Mouse (Mus musculus) limb, embryonic 11.5 days (tissue): ENCODE results near the gene Mrpl51. TPM values are rescaled to one million over a fixed set of nuclear protein-coding genes. Genes with fewer than 3 reads are reported as not detected.

ENCODE experiments used
- ATAC-seq: fragments of 200-750 bp; cut with Nextera tagmentation; 2 replicates; pipeline ENCODE4 v1.8.0; 2017; ENCODE audit warnings: low read depth; ENCODE audit not compliant: insufficient number of reproducible peaks, low FRiP score, low TSS enrichment
- DNase-seq: peaks from one replicate; pipeline ENCODE4 v3.0.0-alpha.2; 2015; ENCODE audit warnings: low spot score
- H3K27ac ChIP-seq: fragments of 300-500 bp; sonication (generic); replicated peaks from 2 replicates; pipeline ENCODE4 v1.5.1; 2014; ENCODE audit warnings: low read depth, mild to moderate bottlenecking, low read length
- H3K27me3 ChIP-seq: fragments of 300-500 bp; sonication (generic); 2 replicates; pipeline ENCODE4 v1.6.1; 2014; ENCODE audit warnings: mild to moderate bottlenecking, low read length, mixed read lengths; ENCODE audit not compliant: control insufficient read depth, insufficient read depth
- H3K36me3 ChIP-seq: fragments of 300-500 bp; sonication (generic); 2 replicates; pipeline ENCODE4 v1.6.1; 2014; ENCODE audit warnings: mild to moderate bottlenecking, low read length, moderate library complexity, mixed read lengths; ENCODE audit not compliant: control insufficient read depth, insufficient read depth
- H3K4me1 ChIP-seq: fragments of 300-500 bp; sonication (generic); 2 replicates; pipeline ENCODE4 v1.6.1; 2014; ENCODE audit warnings: low read length, mixed read lengths; ENCODE audit not compliant: control insufficient read depth, insufficient read depth
- H3K4me2 ChIP-seq: fragments of 300-500 bp; sonication (generic); 2 replicates; pipeline ENCODE4 v1.6.1; 2014; ENCODE audit warnings: low read depth, mild to moderate bottlenecking, moderate library complexity; ENCODE audit not compliant: severe bottlenecking
- H3K4me3 ChIP-seq: fragments of 300-500 bp; sonication (generic); 2 replicates; pipeline ENCODE4 v1.5.1; 2014; ENCODE audit warnings: low read depth, low read length
- H3K9ac ChIP-seq: fragments of 300-500 bp; sonication (generic); 2 replicates; pipeline ENCODE4 v1.6.1; 2014; ENCODE audit warnings: mild to moderate bottlenecking, low read length
- H3K9me3 ChIP-seq: fragments of 300-500 bp; sonication (generic); 2 replicates; pipeline ENCODE4 v1.6.1; 2016; ENCODE audit warnings: low read length; ENCODE audit not compliant: control insufficient read depth
- whole genome bisulfite sequencing: fragments of 180-500 bp; shearing (Covaris S2); extraction: QIAGEN DNeasy Blood & Tissue Kit; methylation state at CpG from one replicate; pipeline ENCODE4 v1.1.7; 2014; 5-methylcytosine and 5-hydroxymethylcytosine counted together
- polyA plus RNA-seq: library from polyadenylated mRNA; unstranded; fragments of >200 nt; fragmentation: Nextera tagmentation; extraction: Ambion mirVana; gene quantifications from 2 replicates; pipeline ENCODE4 v1.2.1, GENCODE M21; 2014

Mrpl51 gene
- polyA plus RNA-seq, 1 experiment from 2014 or later, result 218 TPM

DNA sequence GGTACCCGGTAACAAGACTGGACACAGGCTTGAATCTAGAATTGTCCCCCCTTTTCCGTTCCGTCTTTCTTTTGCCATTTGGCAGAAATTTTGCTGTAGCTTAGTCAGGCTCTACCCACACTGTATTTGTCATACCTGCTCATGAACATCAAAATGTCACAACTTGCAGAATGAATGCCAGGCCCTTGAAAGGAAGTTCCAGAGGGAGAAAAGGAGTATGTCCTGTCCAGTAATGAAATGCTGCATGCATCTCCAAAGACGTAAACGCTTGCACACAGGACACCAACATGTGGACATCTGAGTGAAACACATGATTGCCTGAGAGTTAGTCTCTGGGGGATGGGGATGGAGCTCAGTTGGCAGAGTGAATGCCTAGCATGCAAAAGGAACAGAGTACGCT is 22.1 kb downstream of the Mrpl51 start:
- no peaks in the 10 kb centered on the region for H3K9me3 ChIP-seq
- H3K36me3 ChIP-seq, result no peaks in the 10 kb centered on the region
- no peak overlapping the region for H3K4me2 ChIP-seq
- no peaks in the 10 kb centered on the region for H3K4me1 ChIP-seq
- no peak overlapping the region for H3K27ac ChIP-seq
- no peak for DNase-seq
- no peak overlapping the region for H3K4me3 ChIP-seq
- ATAC-seq, result no peak
- 77% methylated on average over 6 of the region's 6 CpGs for WGBS
- no peak overlapping the region for H3K9ac ChIP-seq
- H3K27me3 ChIP-seq, result 0 out of 2 replicates have a peak, but pooled peaks cover 3% of the 10 kb centered on the region

DNA sequence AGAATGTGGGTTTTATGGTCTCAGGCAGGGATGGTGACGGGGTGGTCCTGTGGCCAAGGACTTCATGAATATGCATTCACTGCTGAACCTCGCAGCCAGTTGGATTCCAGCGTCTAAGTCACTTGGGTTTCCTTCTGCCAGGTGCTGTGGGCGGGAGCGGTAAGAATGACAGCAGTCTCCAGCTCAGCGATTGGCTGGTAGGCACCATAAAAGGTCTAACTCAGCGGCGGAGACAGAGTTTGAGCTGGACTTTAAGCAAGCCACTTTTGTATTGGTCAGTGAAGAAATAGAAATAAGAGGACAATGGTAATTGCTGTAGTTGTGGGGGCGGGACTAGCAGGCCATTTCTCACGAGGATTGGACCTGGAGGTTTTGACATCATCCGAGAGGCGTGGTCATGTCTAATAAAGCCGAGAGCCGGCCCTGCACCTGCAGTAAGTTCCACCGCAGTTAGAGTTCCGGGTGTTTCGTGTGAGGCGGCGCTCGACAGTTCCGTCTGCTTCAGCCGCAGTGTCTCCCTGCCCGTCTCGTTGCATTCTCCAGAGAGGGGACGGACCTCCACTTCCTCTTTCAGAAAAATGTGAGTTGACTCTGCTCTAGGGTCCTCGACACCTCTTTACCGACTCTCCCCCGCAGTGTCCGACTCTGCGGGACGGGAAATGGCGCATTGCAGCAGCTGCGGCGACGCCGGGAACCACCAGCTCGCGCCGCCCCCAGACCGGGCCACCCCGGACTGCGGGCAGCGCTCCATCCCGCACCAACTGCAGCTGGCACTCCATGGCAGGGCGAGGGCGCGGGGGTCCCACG is 23.8 kb downstream of the Mrpl51 start, which contains the start of gene Vamp1:
Gene Vamp1 (plus strand): TSS at position 404 of the 807 bp plus-strand sequence.
- under 1% methylated on average over 48 of the region's 48 CpGs for WGBS

DNA sequence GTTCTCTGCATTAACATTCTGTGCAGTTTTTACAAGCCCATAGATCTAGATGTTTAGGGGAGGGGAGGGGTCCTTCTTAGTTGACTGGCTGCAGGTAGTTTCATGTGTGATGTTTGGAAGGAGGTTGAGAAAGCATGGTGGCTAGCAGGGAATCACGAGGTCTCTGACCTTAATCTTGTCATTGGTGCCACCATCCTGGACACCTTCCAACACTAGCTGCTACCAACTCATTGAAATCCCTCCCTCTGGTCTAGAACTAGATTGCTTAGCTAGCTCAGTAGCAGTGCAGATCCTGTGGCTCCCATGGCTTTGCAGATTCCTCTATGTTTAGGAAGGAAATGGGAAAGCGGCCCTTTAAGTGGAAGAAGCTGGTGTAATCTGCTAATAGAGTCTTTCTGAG is 25.3 kb downstream of the Mrpl51 start:
- 89% methylated on average over 2 of the region's 2 CpGs for WGBS
- Histone ChIP-seq H3K9me3 (no peaks in the 10 kb centered on the region), H3K27ac (no peak overlapping the region), H3K4me1 (no peaks in the 10 kb centered on the region), H3K4me2 (no peak overlapping the region), H3K27me3 (0 out of 2 replicates have a peak, but pooled peaks cover 3% of the 10 kb centered on the region), H3K4me3 (no peak overlapping the region), H3K9ac (no peak overlapping the region), H3K36me3 (no peaks in the 10 kb centered on the region)
- DNase-seq (no peak), ATAC-seq (no peak)

More for the DNA sequence above, 23.8 kb downstream of the Mrpl51 start, which contains the start of gene Vamp1:
- DNase-seq, result peak; percentile 91
- Histone ChIP-seq H3K9me3 (no peaks in the 10 kb centered on the region), H3K36me3 (no peaks in the 10 kb centered on the region), H3K27ac (no peak within 1 kb of the TSS), H3K27me3 (0 out of 2 replicates have a peak, but pooled peaks cover 3% of the 10 kb centered on the region), H3K4me2 (peak within 1 kb of the TSS; percentile 93), H3K9ac (peak within 1 kb of the TSS; percentile 82), H3K4me1 (no peaks in the 10 kb centered on the region), H3K4me3 (peak within 1 kb of the TSS; percentile 75)
- peak; percentile 95 for ATAC-seq

- Histone ChIP-seq H3K27ac (no peak overlapping the region), H3K36me3 (no peaks in the 10 kb centered on the region), H3K9me3 (no peaks in the 10 kb centered on the region), H3K4me2 (no peak overlapping the region), H3K9ac (no peak overlapping the region), H3K4me3 (no peak overlapping the region), H3K27me3 (0 out of 2 replicates have a peak, but pooled peaks cover 3% of the 10 kb centered on the region), H3K4me1 (no peaks in the 10 kb centered on the region)
- ATAC-seq (no peak), DNase-seq (no peak)
- 91% methylated on average over 11 of the region's 11 CpGs for WGBS
Observed at GRCm38 (mm10) chr6:125217899-125218298, 26.3 kb downstream of the Mrpl51 start.

- ATAC-seq (no peak), DNase-seq (peak; percentile 60)
- no peak overlapping the region for H3K4me2 ChIP-seq
- 0 out of 2 replicates have a peak, but pooled peaks cover under 1% of the 10 kb centered on the region for H3K27me3 ChIP-seq
- H3K36me3 ChIP-seq, result no peaks in the 10 kb centered on the region
- H3K9me3 ChIP-seq, result no peaks in the 10 kb centered on the region
- no peak overlapping the region for H3K27ac ChIP-seq
- 70% methylated on average over 4 of the region's 4 CpGs for WGBS
- H3K9ac ChIP-seq, result no peak overlapping the region
- H3K4me3 ChIP-seq, result no peak overlapping the region
- no peaks in the 10 kb centered on the region for H3K4me1 ChIP-seq
Observed at GRCm38 (mm10) chr6:125218963-125219362, 27.4 kb downstream of the Mrpl51 start.

- H3K9me3 ChIP-seq, result no peaks in the 10 kb centered on the region
- no peak overlapping the region for H3K9ac ChIP-seq
- DNase-seq (no peak), ATAC-seq (no peak)
- no peak overlapping the region for H3K27ac ChIP-seq
- no peak overlapping the region for H3K4me3 ChIP-seq
- no peak overlapping the region for H3K4me2 ChIP-seq
- no peaks in the 10 kb centered on the region for H3K27me3 ChIP-seq
- 91% methylated on average over 20 of the region's 20 CpGs for WGBS
- no peaks in the 10 kb centered on the region for H3K36me3 ChIP-seq
- no peaks in the 10 kb centered on the region for H3K4me1 ChIP-seq
Observed at GRCm38 (mm10) chr6:125221115-125221745, 29.6 kb downstream of the Mrpl51 start.

DNA sequence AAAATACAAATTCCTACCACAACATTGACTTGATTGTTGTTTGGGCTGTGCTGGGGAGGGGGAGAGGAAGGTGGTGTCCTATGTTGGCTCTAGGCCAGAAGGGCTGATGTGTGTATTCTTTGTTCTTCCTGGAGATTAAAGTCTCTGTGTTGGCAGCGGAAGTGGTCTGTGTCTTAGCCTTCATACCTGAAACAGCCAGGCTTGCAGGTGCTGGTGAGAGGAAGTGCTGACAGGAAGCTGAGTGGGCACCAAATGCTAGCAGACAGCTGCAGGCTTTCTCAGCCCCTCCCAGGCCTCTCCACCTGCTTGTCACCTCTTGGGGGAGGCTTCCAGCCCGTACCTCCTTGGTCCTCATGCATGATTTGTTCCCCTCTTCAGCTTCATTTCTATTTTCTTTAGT is 30.5 kb downstream of the Mrpl51 start:
- no peak overlapping the region for H3K27ac ChIP-seq
- no peaks in the 10 kb centered on the region for H3K9me3 ChIP-seq
- ATAC-seq (no peak), DNase-seq (no peak)
- H3K27me3 ChIP-seq, result no peaks in the 10 kb centered on the region
- H3K4me3 ChIP-seq, result no peak overlapping the region
- H3K4me1 ChIP-seq, result no peaks in the 10 kb centered on the region
- H3K4me2 ChIP-seq, result no peak overlapping the region
- no peak overlapping the region for H3K9ac ChIP-seq
- WGBS, result 61% methylated on average over 2 of the region's 2 CpGs
- no peaks in the 10 kb centered on the region for H3K36me3 ChIP-seq

DNA sequence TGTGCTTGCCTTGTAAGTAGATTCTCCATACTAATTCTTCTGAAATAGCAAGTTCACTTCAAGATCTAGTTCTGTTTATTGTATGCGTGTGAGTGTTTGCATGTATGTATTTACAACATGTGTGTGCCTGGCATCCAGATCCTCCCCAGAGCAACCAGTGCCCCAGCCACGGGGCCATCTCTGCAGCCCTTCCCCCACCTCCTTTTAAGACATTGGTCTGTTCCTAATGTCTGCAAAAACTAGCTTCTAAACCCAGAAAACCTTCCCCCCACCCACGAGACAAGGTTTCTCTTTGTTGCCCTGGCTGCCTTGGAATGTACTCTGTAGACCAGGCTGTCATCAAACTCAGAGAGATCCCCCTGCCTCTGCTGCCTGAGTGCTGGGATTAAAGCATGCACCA is 31.0 kb downstream of the Mrpl51 start:
- 74% methylated on average over 3 of the region's 3 CpGs for WGBS
- Histone ChIP-seq H3K4me3 (no peak overlapping the region), H3K36me3 (no peaks in the 10 kb centered on the region), H3K4me2 (no peak overlapping the region), H3K9me3 (no peaks in the 10 kb centered on the region), H3K27ac (no peak overlapping the region), H3K9ac (no peak overlapping the region), H3K4me1 (no peaks in the 10 kb centered on the region), H3K27me3 (no peaks in the 10 kb centered on the region)
- DNase-seq (no peak), ATAC-seq (no peak)
